Mouse (Mus musculus) hindbrain, postnatal 0 days (tissue): Measurements from ENCODE around the gene Ppp2r5e. TPM values are rescaled to one million over a fixed set of nuclear protein-coding genes. Genes with fewer than 3 reads are reported as not detected.

Experiments used
- ATAC-seq: fragments of 200-750 bp; cut with Nextera tagmentation; 2 replicates; pipeline ENCODE4 v1.8.0; 2017; ENCODE audit warnings: mild to moderate bottlenecking, moderate TSS enrichment, moderate library complexity
- DNase-seq: peaks from one replicate; pipeline ENCODE4 v3.0.0-alpha.2; 2015; ENCODE audit warnings: low spot score
- H3K27ac ChIP-seq: fragments of 300-500 bp; sonication (generic); 2 replicates; pipeline ENCODE4 v1.5.1; 2014; ENCODE audit warnings: mild to moderate bottlenecking
- H3K27me3 ChIP-seq: fragments of 300-500 bp; sonication (generic); 2 replicates; pipeline ENCODE4 v1.6.1; 2014; ENCODE audit warnings: low read length, mixed read lengths; ENCODE audit not compliant: insufficient read depth
- H3K36me3 ChIP-seq: fragments of 300-500 bp; sonication (generic); 2 replicates; pipeline ENCODE4 v1.6.1; 2014; ENCODE audit warnings: low read length, mixed read lengths; ENCODE audit not compliant: insufficient read depth
- H3K4me1 ChIP-seq: fragments of 300-500 bp; sonication (generic); 2 replicates; pipeline ENCODE4 v1.6.1; 2014; ENCODE audit warnings: antibody characterized with exemption, low read length, mixed read lengths; ENCODE audit not compliant: insufficient read depth
- H3K4me2 ChIP-seq: fragments of 300-500 bp; sonication (generic); 2 replicates; pipeline ENCODE4 v1.6.1; 2014; ENCODE audit warnings: low read depth, mild to moderate bottlenecking, low read length, moderate library complexity, mixed read lengths
- H3K4me3 ChIP-seq: fragments of 300-500 bp; sonication (generic); 2 replicates; pipeline ENCODE4 v1.5.1; 2014; ENCODE audit warnings: low read length
- H3K9ac ChIP-seq: fragments of 300-500 bp; sonication (generic); replicated peaks from 2 replicates; pipeline ENCODE4 v1.6.1; 2014; ENCODE audit warnings: mild to moderate bottlenecking, low read length, moderate library complexity, mixed read lengths
- H3K9me3 ChIP-seq: fragments of 300-500 bp; sonication (generic); 2 replicates; pipeline ENCODE4 v1.6.1; 2016; ENCODE audit warnings: low read length, mixed read lengths
- CTCF ChIP-seq: IDR thresholded peaks from 2 replicates; pipeline ENCODE4 v1.5.1; 2016; ENCODE audit warnings: antibody characterized with exemption, control low read depth, low read depth
- WGBS: fragments of 180-500 bp; shearing (Covaris S2); extraction: QIAGEN DNeasy Blood & Tissue Kit; methylation state at CpG from one replicate; pipeline ENCODE4 v1.1.7; 2014; 5-methylcytosine and 5-hydroxymethylcytosine counted together
- polyA plus RNA-seq: library from polyadenylated mRNA; unstranded; fragments of >200 nt; fragmentation: Nextera tagmentation; extraction: Ambion mirVana; gene quantifications from 2 replicates; pipeline ENCODE4 v1.2.1, GENCODE M21; 2015
- total RNA-seq: library from RNA; depleted of rRNA; stranded (reverse); fragments of >200 nt; gene quantifications from 2 replicates; pipeline ENCODE4 v1.2.3, GENCODE M21; 2014

Ppp2r5e gene
- total and polyA plus RNA-seq, 2 experiments from 2014 or later = 23.4 to 26.7 TPM

- WGBS = 91% methylated on average over 5 of the region's 5 CpGs
Observed at GRCm38 (mm10) chr12:75551671-75552070, 44.4 kb downstream of the Ppp2r5e start.

GRCm38 (mm10) chr12:75548999-75549398, 47.0 kb downstream of the Ppp2r5e start:
- DNase-seq (no peak), ATAC-seq (no peak)
- Histone ChIP-seq H3K4me3 (no peak overlapping the region), H3K27me3 (no peaks in the 10 kb centered on the region), H3K36me3 (no peaks in the 10 kb centered on the region), H3K4me1 (peaks cover 6% of the 10 kb centered on the region), H3K27ac (no peak overlapping the region), H3K9me3 (no peaks in the 10 kb centered on the region), H3K9ac (no peak overlapping the region), H3K4me2 (no peak overlapping the region)
- no peak for TF ChIP-seq CTCF
- WGBS = 62% methylated on average over 9 of the region's 9 CpGs

More at GRCm38 (mm10) chr12:75551671-75552070, 44.4 kb downstream of the Ppp2r5e start:
- no peak for TF ChIP-seq CTCF
- no peak overlapping the region for H3K4me3 ChIP-seq
- H3K9ac ChIP-seq = no peak overlapping the region
- no peak overlapping the region for H3K27ac ChIP-seq
- no peaks in the 10 kb centered on the region for H3K27me3 ChIP-seq
- DNase-seq = no peak
- no peak overlapping the region for H3K4me2 ChIP-seq
- H3K36me3 ChIP-seq = no peaks in the 10 kb centered on the region
- peaks cover 4% of the 10 kb centered on the region for H3K4me1 ChIP-seq
- no peak for ATAC-seq
- H3K9me3 ChIP-seq = no peaks in the 10 kb centered on the region

- Histone ChIP-seq H3K9ac (no peak overlapping the region), H3K4me2 (no peak overlapping the region), H3K9me3 (no peaks in the 10 kb centered on the region), H3K4me3 (no peak overlapping the region), H3K27ac (no peak overlapping the region), H3K36me3 (no peaks in the 10 kb centered on the region), H3K27me3 (no peaks in the 10 kb centered on the region), H3K4me1 (peaks cover 10% of the 10 kb centered on the region)
- no peak for ATAC-seq
- no peak for TF ChIP-seq CTCF
- WGBS = 88% methylated on average over 3 of the region's 3 CpGs
- no peak for DNase-seq
Observed at GRCm38 (mm10) chr12:75547174-75547573, 48.9 kb downstream of the Ppp2r5e start.

- no peaks in the 10 kb centered on the region for H3K36me3 ChIP-seq
- TF ChIP-seq CTCF = no peak
Observed at GRCm38 (mm10) chr12:75546241-75546640, 49.8 kb downstream of the Ppp2r5e start.

GRCm38 (mm10) chr12:75545431-75545925, 50.6 kb downstream of the Ppp2r5e start:
- WGBS = 87% methylated on average over 4 of the region's 4 CpGs
- Histone ChIP-seq H3K9me3 (no peaks in the 10 kb centered on the region), H3K27me3 (no peaks in the 10 kb centered on the region), H3K27ac (no peak overlapping the region), H3K4me2 (no peak overlapping the region), H3K36me3 (no peaks in the 10 kb centered on the region), H3K4me3 (no peak overlapping the region), H3K4me1 (peaks cover 8% of the 10 kb centered on the region), H3K9ac (no peak overlapping the region)
- ATAC-seq (no peak), DNase-seq (no peak)
- no peak for TF ChIP-seq CTCF

More at GRCm38 (mm10) chr12:75546241-75546640, 49.8 kb downstream of the Ppp2r5e start:
- Histone ChIP-seq H3K27ac (no peak overlapping the region), H3K9ac (no peak overlapping the region), H3K4me1 (peaks cover 8% of the 10 kb centered on the region), H3K9me3 (no peaks in the 10 kb centered on the region), H3K4me2 (no peak overlapping the region), H3K27me3 (no peaks in the 10 kb centered on the region), H3K4me3 (no peak overlapping the region)
- ATAC-seq = no peak
- 89% methylated on average over 5 of the region's 5 CpGs for WGBS
- no peak for DNase-seq

GRCm38 (mm10) chr12:75544666-75545065, 51.4 kb downstream of the Ppp2r5e start:
- no peak overlapping the region for H3K4me2 ChIP-seq
- DNase-seq (no peak), ATAC-seq (no peak)
- TF ChIP-seq CTCF = no peak
- no peak overlapping the region for H3K4me3 ChIP-seq
- H3K27ac ChIP-seq = no peak overlapping the region
- no peak overlapping the region for H3K9ac ChIP-seq
- no peaks in the 10 kb centered on the region for H3K27me3 ChIP-seq
- WGBS = 69% methylated on average over 2 of the region's 2 CpGs
- H3K36me3 ChIP-seq = no peaks in the 10 kb centered on the region
- peaks cover 8% of the 10 kb centered on the region for H3K4me1 ChIP-seq
- H3K9me3 ChIP-seq = no peaks in the 10 kb centered on the region

- ATAC-seq = no peak
Observed at GRCm38 (mm10) chr12:75544259-75544658, 51.8 kb downstream of the Ppp2r5e start.

More at GRCm38 (mm10) chr12:75544259-75544658, 51.8 kb downstream of the Ppp2r5e start:
- 82% methylated on average over 2 of the region's 2 CpGs for WGBS
- Histone ChIP-seq H3K36me3 (no peaks in the 10 kb centered on the region), H3K4me2 (no peak overlapping the region), H3K4me3 (no peak overlapping the region), H3K9ac (no peak overlapping the region), H3K4me1 (peaks cover 8% of the 10 kb centered on the region; the same call in 1 of the 2 replicates), H3K27ac (no peak overlapping the region), H3K9me3 (no peaks in the 10 kb centered on the region), H3K27me3 (no peaks in the 10 kb centered on the region)
- no peak for TF ChIP-seq CTCF
- no peak for DNase-seq
